Mouse (Mus musculus) E14TG2a.4 (cell line): ENCODE results near the gene Strn4.

Experiments
- CTCF ChIP-seq: conservative IDR thresholded peaks from 2 replicates; pipeline ENCODE4 v1.5.1; 2014; ENCODE audit warnings: low read length
- NANOG ChIP-seq: IDR thresholded peaks from 2 replicates; pipeline ENCODE4 v1.6.1; 2014; ENCODE audit warnings: borderline replicate concordance, low read length, mixed read lengths
- POU5F1 ChIP-seq: IDR thresholded peaks from 2 replicates; pipeline ENCODE4 v1.6.1; 2014; ENCODE audit warnings: low read length, borderline replicate concordance

- TF ChIP-seq CTCF = no peak
- no peak for TF ChIP-seq NANOG
- TF ChIP-seq POU5F1 = no peak
Observed at GRCm38 (mm10) chr7:16780825-16781554, 34.7 kb upstream of the Strn4 start, which contains the start of gene Slc1a5.
